Mouse (Mus musculus) midbrain, postnatal 0 days (tissue): ENCODE data around the gene Nkain1. TPM values are rescaled to one million over a fixed set of nuclear protein-coding genes. Genes with fewer than 3 reads are reported as not detected.

ENCODE experiments used
- ATAC-seq: fragments of 200-750 bp; cut with Nextera tagmentation; 2 replicates; pipeline ENCODE4 v1.8.0; 2017; ENCODE audit warnings: moderate number of reproducible peaks, mild to moderate bottlenecking, moderate TSS enrichment, moderate library complexity; ENCODE audit not compliant: low FRiP score
- DNase-seq: peaks from one replicate; pipeline ENCODE4 v3.0.0-alpha.2; 2015; ENCODE audit warnings: low spot score
- H3K27ac ChIP-seq: fragments of 300-500 bp; sonication (generic); 2 replicates; pipeline ENCODE4 v1.5.1; 2014; ENCODE audit warnings: low read depth, mild to moderate bottlenecking, low read length, mixed read lengths
- H3K27me3 ChIP-seq: fragments of 300-500 bp; sonication (generic); 2 replicates; pipeline ENCODE4 v1.6.1; 2014; ENCODE audit warnings: low read length, control low read depth, mixed read lengths; ENCODE audit not compliant: insufficient read depth
- H3K36me3 ChIP-seq: fragments of 300-500 bp; sonication (generic); 2 replicates; pipeline ENCODE4 v1.6.1; 2014; ENCODE audit warnings: low read length, control low read depth, mixed read lengths; ENCODE audit not compliant: insufficient read depth
- H3K4me1 ChIP-seq: fragments of 300-500 bp; sonication (generic); 2 replicates; pipeline ENCODE4 v1.6.1; 2014; ENCODE audit warnings: mild to moderate bottlenecking, control low read depth, antibody characterized with exemption, low read length, mixed read lengths; ENCODE audit not compliant: insufficient read depth
- H3K4me2 ChIP-seq: fragments of 300-500 bp; sonication (generic); 2 replicates; pipeline ENCODE4 v1.6.1; 2014; ENCODE audit warnings: low read depth, mild to moderate bottlenecking, low read length, mixed read lengths; ENCODE audit not compliant: poor library complexity, severe bottlenecking
- H3K4me3 ChIP-seq: fragments of 300-500 bp; sonication (generic); 2 replicates; pipeline ENCODE4 v1.5.1; 2014; ENCODE audit warnings: low read depth, mild to moderate bottlenecking, low read length, moderate library complexity
- H3K9ac ChIP-seq: fragments of 300-500 bp; sonication (generic); replicated peaks from 2 replicates; pipeline ENCODE4 v1.6.1; 2014; ENCODE audit warnings: mild to moderate bottlenecking, low read length, moderate library complexity, mixed read lengths; ENCODE audit not compliant: poor library complexity, severe bottlenecking
- H3K9me3 ChIP-seq: fragments of 300-500 bp; sonication (generic); 2 replicates; pipeline ENCODE4 v1.6.1; 2016; ENCODE audit warnings: low read length, control low read depth
- CTCF ChIP-seq: IDR thresholded peaks from 2 replicates; pipeline ENCODE4 v1.5.1; 2016; ENCODE audit warnings: antibody characterized with exemption, mild to moderate bottlenecking
- whole genome bisulfite sequencing: fragments of 180-500 bp; shearing (Covaris S2); extraction: QIAGEN DNeasy Blood & Tissue Kit; methylation state at CpG from one replicate; pipeline ENCODE4 v1.1.7; 2014; 5-methylcytosine and 5-hydroxymethylcytosine counted together
- polyA plus RNA-seq: library from polyadenylated mRNA; unstranded; fragments of >200 nt; fragmentation: Nextera tagmentation; extraction: Ambion mirVana; gene quantifications from 2 replicates; pipeline ENCODE4 v1.2.1, GENCODE M21; 2015
- total RNA-seq: library from RNA; depleted of rRNA; stranded (reverse); fragments of >200 nt; gene quantifications from 2 replicates; pipeline ENCODE4 v1.2.3, GENCODE M21; 2014

The Nkain1 gene
- total and polyA plus RNA-seq, 2 experiments from 2014 or later: 10.2 to 267 TPM

- no peaks in the 10 kb centered on the region for H3K9me3 ChIP-seq
- peak; percentile 31; the same call in 1 of the 2 replicates for ATAC-seq
- 0 out of 2 replicates have a peak overlapping the region, but pooled peaks have one; percentile 2 for H3K4me2 ChIP-seq
- 8% methylated on average over 13 of the region's 13 CpGs for whole genome bisulfite sequencing
- peak; percentile 85 for DNase-seq
- peak overlapping the region; percentile 38 for H3K27ac ChIP-seq
- no peak overlapping the region for H3K4me3 ChIP-seq
- H3K9ac ChIP-seq: no peak overlapping the region
- H3K27me3 ChIP-seq: no peaks in the 10 kb centered on the region
- H3K36me3 ChIP-seq: no peaks in the 10 kb centered on the region; the same call in 1 of the 2 replicates
- TF ChIP-seq CTCF: no peak
- H3K4me1 ChIP-seq: peaks cover 21% of the 10 kb centered on the region; the same call in 1 of the 2 replicates
Observed at GRCm38 (mm10) chr4:130546798-130547562, 27.0 kb downstream of the Nkain1 start.

DNA sequence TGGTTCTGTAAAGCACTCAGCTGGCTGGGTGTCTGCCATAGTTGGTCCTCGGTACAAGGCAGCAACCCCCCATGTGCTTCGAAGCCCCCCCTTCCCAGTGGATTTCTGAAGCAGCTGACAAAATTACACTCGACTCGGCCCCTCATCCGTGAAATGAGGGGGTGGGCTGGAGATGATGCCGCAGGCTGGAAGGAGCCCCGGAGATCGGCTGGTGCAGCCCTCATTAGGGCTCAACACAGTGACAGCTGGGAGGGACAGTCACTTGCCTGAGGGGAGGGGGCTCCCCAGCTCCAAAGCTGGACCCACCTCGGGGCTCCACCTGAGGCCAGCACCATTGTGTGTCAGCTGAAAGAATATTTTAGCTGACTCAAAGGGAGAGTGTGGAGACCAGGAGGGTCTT is 29.6 kb downstream of the Nkain1 start:
- Histone ChIP-seq H3K4me3 (no peak overlapping the region), H3K4me2 (peak overlapping the region; percentile 6; the same call in 1 of the 2 replicates), H3K27me3 (no peaks in the 10 kb centered on the region), H3K36me3 (no peaks in the 10 kb centered on the region; the same call in 1 of the 2 replicates), H3K27ac (peak overlapping the region; percentile 47), H3K4me1 (peaks cover 21% of the 10 kb centered on the region; the same call in 1 of the 2 replicates), H3K9ac (0 out of 2 replicates have a peak overlapping the region, but pooled peaks have one; percentile 8), H3K9me3 (no peaks in the 10 kb centered on the region)
- WGBS: 7% methylated on average over 9 of the region's 9 CpGs
- ATAC-seq (peak; percentile 24; the same call in 1 of the 2 replicates), DNase-seq (peak; percentile 43)
- TF ChIP-seq CTCF: no peak

- no peaks in the 10 kb centered on the region for H3K36me3 ChIP-seq
- H3K9ac ChIP-seq: no peak overlapping the region
- ATAC-seq (no peak), DNase-seq (no peak)
- H3K27ac ChIP-seq: no peak overlapping the region
- 62% methylated on average over 4 of the region's 4 CpGs for WGBS
- no peak overlapping the region for H3K4me3 ChIP-seq
- TF ChIP-seq CTCF: no peak
- no peaks in the 10 kb centered on the region for H3K9me3 ChIP-seq
- H3K4me1 ChIP-seq: peaks cover 21% of the 10 kb centered on the region; the same call in 1 of the 2 replicates
- H3K27me3 ChIP-seq: no peaks in the 10 kb centered on the region
- no peak overlapping the region for H3K4me2 ChIP-seq
Observed at GRCm38 (mm10) chr4:130543121-130543520, 30.9 kb downstream of the Nkain1 start.

DNA sequence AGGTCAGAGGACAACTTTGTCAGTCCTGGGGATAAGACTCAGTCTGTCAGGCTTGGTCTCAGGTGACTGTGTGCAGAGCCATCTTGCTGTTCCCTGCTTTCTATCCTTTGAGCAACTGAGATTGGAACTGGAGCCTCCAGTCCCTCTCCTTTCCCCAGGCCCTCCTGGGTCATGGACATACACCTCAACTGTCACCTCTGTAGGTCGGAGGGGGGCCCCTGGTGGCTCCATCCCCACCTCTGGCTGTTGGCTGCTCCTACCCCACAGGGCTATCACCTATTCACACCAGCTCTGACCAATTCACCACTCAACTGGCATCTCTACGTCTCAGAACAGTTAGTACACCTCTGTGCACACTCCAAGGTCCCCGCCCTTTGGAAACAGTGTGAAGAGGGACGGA is 33.1 kb downstream of the Nkain1 start:
- H3K27me3 ChIP-seq: no peaks in the 10 kb centered on the region
- no peak for ATAC-seq
- H3K27ac ChIP-seq: no peak overlapping the region
- no peak overlapping the region for H3K9ac ChIP-seq
- no peak overlapping the region for H3K4me3 ChIP-seq
- peaks cover 12% of the 10 kb centered on the region; the same call in 1 of the 2 replicates for H3K4me1 ChIP-seq
- no peak for DNase-seq
- no peaks in the 10 kb centered on the region for H3K9me3 ChIP-seq
- no peak overlapping the region for H3K4me2 ChIP-seq
- no peaks in the 10 kb centered on the region for H3K36me3 ChIP-seq
- WGBS: 94% methylated on average over 4 of the region's 4 CpGs
- no peak for TF ChIP-seq CTCF

DNA sequence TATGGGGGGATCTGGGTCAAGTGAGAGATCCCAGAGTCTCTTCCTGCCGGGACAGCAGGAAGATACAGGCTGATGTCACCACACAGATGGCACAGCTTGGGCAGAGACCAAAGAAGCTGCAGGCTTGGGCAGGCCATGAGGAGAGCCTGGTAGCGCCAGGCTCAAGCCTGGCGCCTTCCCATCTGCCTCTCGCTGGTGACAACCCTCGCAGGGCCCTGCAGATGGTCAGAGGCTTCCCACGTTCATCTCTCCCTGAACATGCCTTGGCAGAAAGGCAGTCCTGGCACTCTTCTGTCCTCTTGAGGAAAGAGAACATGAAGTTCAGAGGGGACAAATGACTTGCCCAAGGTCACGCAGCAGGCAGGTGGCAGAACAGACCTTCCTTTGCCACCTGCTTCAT is 34.3 kb downstream of the Nkain1 start:
- TF ChIP-seq CTCF: no peak
- Histone ChIP-seq H3K27ac (no peak overlapping the region), H3K9me3 (no peaks in the 10 kb centered on the region), H3K27me3 (no peaks in the 10 kb centered on the region), H3K9ac (no peak overlapping the region), H3K4me2 (no peak overlapping the region), H3K4me3 (no peak overlapping the region), H3K36me3 (no peaks in the 10 kb centered on the region), H3K4me1 (peaks cover 9% of the 10 kb centered on the region; the same call in 1 of the 2 replicates)
- DNase-seq: peak; percentile 85
- ATAC-seq: no peak
- 79% methylated on average over 7 of the region's 7 CpGs for WGBS

DNA sequence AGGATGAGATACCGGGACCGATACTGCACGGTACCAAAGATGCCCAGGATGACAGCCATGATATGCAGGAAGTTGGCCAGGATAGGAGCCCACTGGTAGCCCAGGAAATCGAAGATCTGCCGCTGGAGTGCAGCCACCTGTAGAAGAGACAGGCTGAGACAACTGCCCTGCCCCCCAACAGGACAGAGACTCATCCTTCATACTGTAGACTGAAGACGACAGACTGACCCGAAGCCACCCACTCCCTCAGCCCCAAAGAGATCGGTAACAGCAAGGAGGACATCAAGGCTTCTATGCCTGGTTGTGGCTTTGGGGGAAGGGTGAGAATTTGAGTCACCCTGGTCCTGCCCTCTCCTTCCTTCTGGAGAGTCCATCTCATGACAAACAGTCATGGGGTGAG is 34.9 kb downstream of the Nkain1 start:
- Histone ChIP-seq H3K4me1 (0 out of 2 replicates have a peak, but pooled peaks cover 4% of the 10 kb centered on the region), H3K9ac (no peak overlapping the region), H3K27ac (no peak overlapping the region)

More for the DNA sequence above, 34.9 kb downstream of the Nkain1 start:
- Histone ChIP-seq H3K4me2 (no peak overlapping the region), H3K27me3 (no peaks in the 10 kb centered on the region), H3K36me3 (no peaks in the 10 kb centered on the region), H3K4me3 (no peak overlapping the region), H3K9me3 (no peaks in the 10 kb centered on the region)
- ATAC-seq (no peak), DNase-seq (no peak)
- TF ChIP-seq CTCF: no peak
- WGBS: 91% methylated on average over 8 of the region's 8 CpGs
